8 mouse cellular contexts compared by ENCODE assay signal in genomic region chr1:93803556-93804507, GRCm38 (mm10). TPM values are rescaled to one million over a fixed set of nuclear protein-coding genes. Genes with fewer than 3 reads are reported as not detected.
A peak's percentile ranks its signal among the peaks of the same experiment; 100 is the strongest.
DNase-seq lines count a peak whose midpoint lies in the region; ATAC-seq and TF ChIP-seq lines count a peak whose summit lies in the region.

Gene Ing5, plus strand, starts transcription at chr1:93803965.

- H3K4me3 ChIP-seq in CH12.LX (replicated peaks in 1 of 3; ENCODE audit: low read depth in 2 of 3, low read length in 2 of 3, poor library complexity in 1 of 3): peak within 1 kb of the TSS; percentile 62 to 80 (median 78)
- H3K4me3 ChIP-seq in forebrain, embryonic 12.5 days (replicated peaks): peak within 1 kb of the TSS; percentile 83
- peak within 1 kb of the TSS; percentile 83 for H3K4me3 ChIP-seq in liver, postnatal 0 days (ENCODE audit: low read depth, low read length)
- H3K4me3 ChIP-seq in neural tube, embryonic 14.5 days (ENCODE audit: low read depth, low read length): peak within 1 kb of the TSS; percentile 81

- no peaks in the 10 kb centered on the region for H3K27me3 ChIP-seq in CH12.LX (replicated peaks)
- no peaks in the 10 kb centered on the region for H3K27me3 ChIP-seq in forebrain, embryonic 12.5 days
- no peaks in the 10 kb centered on the region for H3K27me3 ChIP-seq in liver, postnatal 0 days (ENCODE audit: insufficient read depth, low read length)
- no peaks in the 10 kb centered on the region for H3K27me3 ChIP-seq in neural tube, embryonic 14.5 days (ENCODE audit: control insufficient read depth, insufficient read depth, low read length)

- peak; percentile 95 for DNase-seq in CH12.LX (ENCODE audit: extremely low read depth)
- DNase-seq in c-Kit-positive CD71-positive TER-119-negative erythroid progenitor cells, embryonic 14.5 days (ENCODE audit: low read depth): peak; percentile 93
- peak; percentile 100 for DNase-seq in heart, postnatal 10 days
- peak; percentile 92 for DNase-seq in large intestine, adult 2 months (ENCODE audit: low read depth, low spot score)
- DNase-seq in liver, postnatal 0 days: peak; percentile 100
- DNase-seq in testis, postnatal 10 days (ENCODE audit: low spot score): peak; percentile 100

- H3K79me2 ChIP-seq in CH12.LX (replicated peaks; ENCODE audit: control insufficient read depth, extremely low read depth, insufficient read depth, poor library complexity, severe bottlenecking): peaks cover 30% of the 10 kb centered on the region

- peak within 1 kb of the TSS; percentile 76 for H3K27ac ChIP-seq in CH12.LX (ENCODE audit: insufficient read depth, low read depth)
- H3K27ac ChIP-seq in forebrain, embryonic 12.5 days: peak within 1 kb of the TSS; percentile 98
- peak within 1 kb of the TSS; percentile 99 for H3K27ac ChIP-seq in liver, postnatal 0 days (ENCODE audit: low read depth)
- H3K27ac ChIP-seq in neural tube, embryonic 14.5 days (ENCODE audit: low read depth, low read length): peak within 1 kb of the TSS; percentile 96

- intact Hi-C loops in heart, postnatal 10 days (cut with DNase I): loop anchor here (10.0 kb wide), 1 partner anchor 139 kb away; no protein-coding TSS in a partner anchor

- in situ Hi-C loops in CH12.LX (cut with MboI; ENCODE audit: low pct_ligation_motif_present, low pct_unique_long_range_greater_than_20kb, low sequenced_read_pairs): no loop called here

- no peaks in the 10 kb centered on the region for H3K9me3 ChIP-seq in CH12.LX (replicated peaks; ENCODE audit: low read length)
- H3K9me3 ChIP-seq in forebrain, embryonic 12.5 days: no peaks in the 10 kb centered on the region
- H3K9me3 ChIP-seq in liver, postnatal 0 days (ENCODE audit: low read length): no peaks in the 10 kb centered on the region
- no peaks in the 10 kb centered on the region for H3K9me3 ChIP-seq in neural tube, embryonic 14.5 days (ENCODE audit: control insufficient read depth, low read length)

- peak; percentile 82 for TF ChIP-seq POLR2A in CH12.LX (IDR thresholded peaks at IDR 0.05; ENCODE audit: low read depth, low read length)

- dilution Hi-C loops in CH12.LX (cut with MboI; ENCODE audit: extremely low pct_ligation_motif_present, extremely low pct_unique_long_range_greater_than_20kb, low sequenced_read_pairs): no loop called here

- TF ChIP-seq CTCF in CH12.LX (conservative IDR thresholded peaks at IDR 0.05 in 1 of 2, IDR thresholded peaks at IDR 0.05 in 1 of 2; ENCODE audit: low read depth in 2 of 2, low read length in 2 of 2): peak in 1 of 2 experiments; percentile 85; a peak in 2 of 4 replicates
- peak; percentile 99 for TF ChIP-seq CTCF in liver, postnatal 0 days (IDR thresholded peaks at IDR 0.05; ENCODE audit: low read depth)

- ATAC-seq in forebrain, embryonic 12.5 days (ENCODE audit: low FRiP score): peak; percentile 94
- peak; percentile 90 for ATAC-seq in liver, postnatal 0 days
- peak; percentile 91 for ATAC-seq in neural tube, embryonic 14.5 days (ENCODE audit: low read depth)

- peaks cover 31 to 51% of the 10 kb centered on the region in 2 experiments for H3K36me3 ChIP-seq in CH12.LX (replicated peaks in 1 of 2; ENCODE audit: control insufficient read depth in 1 of 2, insufficient read depth in 1 of 2, low read length in 1 of 2)
- H3K36me3 ChIP-seq in forebrain, embryonic 12.5 days (replicated peaks): peaks cover 39% of the 10 kb centered on the region
- H3K36me3 ChIP-seq in liver, postnatal 0 days (replicated peaks; ENCODE audit: insufficient read depth, low read length): peaks cover 28% of the 10 kb centered on the region
- peaks cover 16% of the 10 kb centered on the region for H3K36me3 ChIP-seq in neural tube, embryonic 14.5 days (ENCODE audit: control insufficient read depth, insufficient read depth, low read length)

- peaks cover 12 to 39% of the 10 kb centered on the region in 2 experiments; a peak in 3 of 4 replicates for H3K4me1 ChIP-seq in CH12.LX (ENCODE audit: control insufficient read depth in 1 of 2, insufficient read depth in 2 of 2)
- H3K4me1 ChIP-seq in forebrain, embryonic 12.5 days: peaks cover 39% of the 10 kb centered on the region
- H3K4me1 ChIP-seq in liver, postnatal 0 days (ENCODE audit: insufficient read depth): peaks cover 36% of the 10 kb centered on the region
- peaks cover 17% of the 10 kb centered on the region; the same call in 1 of the 2 replicates for H3K4me1 ChIP-seq in neural tube, embryonic 14.5 days (ENCODE audit: control insufficient read depth, insufficient read depth, low read length)

- no peak for TF ChIP-seq EP300 in CH12.LX (IDR thresholded peaks at IDR 0.05; ENCODE audit: low read length)
- no peak; the same call in 1 of the 2 replicates for TF ChIP-seq EP300 in liver, postnatal 0 days (IDR thresholded peaks at IDR 0.05; ENCODE audit: low read depth)

- under 1% methylated on average over 71 of the region's 94 CpGs for WGBS in forebrain, embryonic 12.5 days
- under 1% methylated on average over 94 of the region's 94 CpGs for WGBS in large intestine, adult 2 months
- WGBS in liver, postnatal 0 days (ENCODE audit: insufficient replicate concordance): under 1% methylated on average over 74 of the region's 94 CpGs
- under 1% methylated on average over 88 of the region's 94 CpGs for WGBS in neural tube, embryonic 14.5 days

- H3K4me2 ChIP-seq in CH12.LX (ENCODE audit: insufficient read depth, low read depth, poor library complexity, severe bottlenecking): peak within 1 kb of the TSS; percentile 99
- peak within 1 kb of the TSS; percentile 87 for H3K4me2 ChIP-seq in forebrain, embryonic 12.5 days
- H3K4me2 ChIP-seq in liver, postnatal 0 days (ENCODE audit: low read depth, low read length): peak within 1 kb of the TSS; percentile 93
- H3K4me2 ChIP-seq in neural tube, embryonic 14.5 days (ENCODE audit: low read depth, low read length): peak within 1 kb of the TSS; percentile 79

- H3K9ac ChIP-seq in CH12.LX (ENCODE audit: insufficient read depth, low read depth): peak within 1 kb of the TSS; percentile 84
- peak within 1 kb of the TSS; percentile 80 for H3K9ac ChIP-seq in forebrain, embryonic 12.5 days
- H3K9ac ChIP-seq in liver, postnatal 0 days (replicated peaks): peak within 1 kb of the TSS; percentile 91
- H3K9ac ChIP-seq in neural tube, embryonic 14.5 days (replicated peaks; ENCODE audit: low read depth, low read length): peak within 1 kb of the TSS; percentile 85

- peak; percentile 47 for TF ChIP-seq RAD21 in CH12.LX (IDR thresholded peaks at IDR 0.05; ENCODE audit: low read depth, low read length)

TF ChIP-seq in CH12.LX, 34 proteins besides CTCF, POLR2A, EP300 and RAD21 (continues in another document):
- TF ChIP-seq ZC3H11A (IDR thresholded peaks at IDR 0.05; ENCODE audit: low read depth, low read length): no peak
- peak; percentile 86 for TF ChIP-seq ELF1 (IDR thresholded peaks at IDR 0.05; ENCODE audit: low read depth, low read length)
- 0 out of 2 replicates have a peak, but pooled peaks have one; percentile 51 for TF ChIP-seq KAT2A (IDR thresholded peaks at IDR 0.05; ENCODE audit: insufficient replicate concordance, low read length)
- no peak for TF ChIP-seq E2F4 (IDR thresholded peaks at IDR 0.05; ENCODE audit: insufficient replicate concordance, low read depth, low read length)
- TF ChIP-seq ETS1 (conservative IDR thresholded peaks at IDR 0.05; ENCODE audit: low read depth, low read length): peak; percentile 33; the same call in 1 of the 2 replicates
- peak; percentile 33; the same call in 1 of the 2 replicates for TF ChIP-seq SMC3 (IDR thresholded peaks at IDR 0.05; ENCODE audit: low read depth, low read length)
- peak; percentile 83 for TF ChIP-seq MYC (IDR thresholded peaks at IDR 0.05; ENCODE audit: low read depth, low read length)
- no peak for TF ChIP-seq USF2 (conservative IDR thresholded peaks at IDR 0.05; ENCODE audit: low read depth, low read length)
- no peak for TF ChIP-seq MAFK (IDR thresholded peaks at IDR 0.05; ENCODE audit: insufficient replicate concordance, low read length)
- TF ChIP-seq ZNF384 (IDR thresholded peaks at IDR 0.05; ENCODE audit: low read depth, low read length): no peak
- TF ChIP-seq POLR2AphosphoS2 (IDR thresholded peaks at IDR 0.05; ENCODE audit: low read depth, low read length): peak; percentile 47; the same call in 1 of the 2 replicates
- no peak; the same call in 1 of the 2 replicates for TF ChIP-seq USF1 (IDR thresholded peaks at IDR 0.05; ENCODE audit: low read depth, low read length)
- TF ChIP-seq MAX (IDR thresholded peaks at IDR 0.05; ENCODE audit: low read length): peak; percentile 75
- TF ChIP-seq CHD2 (IDR thresholded peaks at IDR 0.05; ENCODE audit: low read length): no peak; the same call in 1 of the 2 replicates
- no peak for TF ChIP-seq CHD1 (IDR thresholded peaks at IDR 0.05; ENCODE audit: low read depth, low read length)
- TF ChIP-seq GABPA (IDR thresholded peaks at IDR 0.05; ENCODE audit: insufficient replicate concordance, low read depth, low read length): no peak
- no peak for TF ChIP-seq PAX5 (IDR thresholded peaks at IDR 0.05; ENCODE audit: low read length)
- peak; percentile 73 for TF ChIP-seq HCFC1 (IDR thresholded peaks at IDR 0.05; ENCODE audit: low read depth, low read length)
- peak; percentile 54; the same call in 1 of the 2 replicates for TF ChIP-seq ZMIZ1 (IDR thresholded peaks at IDR 0.05; ENCODE audit: low read depth, low read length)
- TF ChIP-seq IRF4 (IDR thresholded peaks at IDR 0.05; ENCODE audit: low read depth, low read length): peak; percentile 38; the same call in 1 of the 2 replicates
- TF ChIP-seq SIN3A (IDR thresholded peaks at IDR 0.05; ENCODE audit: low read length): peak; percentile 83
- TF ChIP-seq TCF12 (IDR thresholded peaks at IDR 0.05; ENCODE audit: low read depth, low read length): peak; percentile 91
- TF ChIP-seq JUND (conservative IDR thresholded peaks at IDR 0.05; ENCODE audit: low read depth, low read length): no peak
- TF ChIP-seq MXI1 (IDR thresholded peaks at IDR 0.05; ENCODE audit: low read depth, low read length): peak; percentile 98
- peak; percentile 42 for TF ChIP-seq MEF2A (IDR thresholded peaks at IDR 0.05; ENCODE audit: borderline replicate concordance, low read depth, low read length)
- peak; percentile 67 for TF ChIP-seq MAZ (IDR thresholded peaks at IDR 0.05; ENCODE audit: low read depth, low read length)
- no peak for TF ChIP-seq RCOR1 (conservative IDR thresholded peaks at IDR 0.05; ENCODE audit: low read depth, low read length)

RNA-seq across cellular contexts. Expression of gene Ing5, which starts in this region (rescaled TPM):
- total RNA-seq in CH12.LX (2012; rRNA removed) (13.7 and 16.9 TPM in 2 replicates), CH12.LX (2014; rRNA removed) (16.2 and 16.3 TPM in 2 replicates)
- polyA plus RNA-seq in CH12.LX (2012; ENCODE audit: insufficient read length, low read depth): 18.7 and 24.6 TPM in 2 replicates
- polyA plus RNA-seq in forebrain, embryonic 12.5 days (2016; fragmentation: Nextera tagmentation; extraction: Ambion mirVana): 19.4 and 20.9 TPM in 2 replicates
- total RNA-seq in heart, postnatal 10 days (2021): 10 to 100 TPM in 1 of 2 experiments, 1 to 10 TPM in 1; 9.8 to 10.4 TPM
- polyA plus RNA-seq in large intestine, adult 2 months (2012; rRNA removed): 5.0 and 5.6 TPM in 2 replicates
- 4.6 and 5.7 TPM in 2 replicates for polyA plus RNA-seq in liver, postnatal 0 days (2015; fragmentation: Nextera tagmentation; extraction: Ambion mirVana)
- 9.4 and 10.2 TPM in 2 replicates for polyA plus RNA-seq in neural tube, embryonic 14.5 days (2014; fragmentation: Nextera tagmentation; extraction: Ambion mirVana)

Comparison
In these comparisons a context has a peak if more than half of its experiments do, and no peak if none do; other contexts are left out.
1. Peak in every context shown above with its lines: DNase-seq, ATAC-seq, H3K4me3 ChIP-seq and H3K27ac ChIP-seq.